Mouse (Mus musculus) frontal cortex, postnatal 25 days (tissue): ENCODE data around the gene Larp1b.
A peak's percentile ranks its signal among the peaks of the same experiment; 100 is the strongest.

Source experiments
- DNase-seq, 2 experiments: peaks; one replicate each; pipeline ENCODE4 v3.0.0; 2022; ENCODE audit warnings: low spot score in 2 of 2

Gene Larp1b

DNA sequence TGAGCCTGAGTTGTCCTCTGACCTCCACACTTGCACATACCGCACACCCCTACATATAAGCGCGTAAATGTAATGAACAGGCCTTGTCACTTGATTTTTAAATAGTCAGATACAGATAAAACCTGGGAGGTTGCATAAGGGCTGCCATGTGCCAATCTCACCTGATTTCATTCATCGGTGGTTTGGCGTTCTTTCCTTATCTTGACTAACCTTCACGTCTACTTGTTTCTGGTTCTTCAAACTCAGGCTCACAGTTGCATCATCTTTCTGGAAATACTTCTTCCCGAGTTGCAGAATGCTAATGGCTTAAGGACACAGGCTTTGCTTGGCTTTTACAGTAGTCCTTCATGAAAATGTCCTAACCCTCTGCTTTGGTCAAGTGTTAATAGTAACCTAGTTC is 71.1 kb downstream of the Larp1b start:
- no peak for DNase-seq

DNA sequence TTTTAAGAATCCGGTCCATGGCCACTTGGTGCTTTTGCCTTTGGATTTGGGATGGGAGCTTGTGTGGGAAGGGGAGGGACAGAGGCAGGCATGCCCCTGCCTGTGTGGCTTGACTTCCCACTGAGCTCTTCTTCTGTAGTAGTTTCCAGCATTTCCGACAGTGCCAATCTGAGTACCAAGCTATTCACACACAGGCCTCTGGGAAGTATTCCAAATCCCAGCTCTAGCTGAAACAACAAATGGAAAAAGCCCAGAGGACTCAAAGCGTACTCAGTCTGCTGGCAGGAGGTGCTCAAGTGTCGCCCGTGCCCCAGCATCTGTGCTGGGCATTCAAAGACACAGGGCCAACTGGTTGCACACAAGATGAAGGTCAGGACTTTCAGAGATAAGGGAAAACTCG is 72.4 kb downstream of the Larp1b start:
- no peak for DNase-seq

DNA sequence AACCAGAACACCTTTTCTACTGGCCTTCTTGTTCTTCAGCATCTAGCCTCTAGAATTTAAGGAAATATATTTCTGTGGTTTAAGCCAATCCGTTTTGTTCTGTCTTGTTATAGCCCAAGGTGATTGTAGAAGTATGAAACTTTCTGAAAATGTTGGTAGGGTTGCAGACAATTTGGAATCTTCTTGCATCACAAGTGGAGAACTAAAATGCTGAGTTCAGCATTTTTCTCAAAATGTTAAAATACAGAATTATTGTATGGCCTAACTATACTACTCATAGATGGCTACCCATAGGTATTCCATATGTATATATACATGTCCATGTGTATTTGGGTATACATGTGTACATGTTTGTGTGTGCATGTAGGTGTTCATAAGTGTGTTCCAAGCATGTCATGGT is 81.1 kb downstream of the Larp1b start:
- DNase-seq: no peak

DNA sequence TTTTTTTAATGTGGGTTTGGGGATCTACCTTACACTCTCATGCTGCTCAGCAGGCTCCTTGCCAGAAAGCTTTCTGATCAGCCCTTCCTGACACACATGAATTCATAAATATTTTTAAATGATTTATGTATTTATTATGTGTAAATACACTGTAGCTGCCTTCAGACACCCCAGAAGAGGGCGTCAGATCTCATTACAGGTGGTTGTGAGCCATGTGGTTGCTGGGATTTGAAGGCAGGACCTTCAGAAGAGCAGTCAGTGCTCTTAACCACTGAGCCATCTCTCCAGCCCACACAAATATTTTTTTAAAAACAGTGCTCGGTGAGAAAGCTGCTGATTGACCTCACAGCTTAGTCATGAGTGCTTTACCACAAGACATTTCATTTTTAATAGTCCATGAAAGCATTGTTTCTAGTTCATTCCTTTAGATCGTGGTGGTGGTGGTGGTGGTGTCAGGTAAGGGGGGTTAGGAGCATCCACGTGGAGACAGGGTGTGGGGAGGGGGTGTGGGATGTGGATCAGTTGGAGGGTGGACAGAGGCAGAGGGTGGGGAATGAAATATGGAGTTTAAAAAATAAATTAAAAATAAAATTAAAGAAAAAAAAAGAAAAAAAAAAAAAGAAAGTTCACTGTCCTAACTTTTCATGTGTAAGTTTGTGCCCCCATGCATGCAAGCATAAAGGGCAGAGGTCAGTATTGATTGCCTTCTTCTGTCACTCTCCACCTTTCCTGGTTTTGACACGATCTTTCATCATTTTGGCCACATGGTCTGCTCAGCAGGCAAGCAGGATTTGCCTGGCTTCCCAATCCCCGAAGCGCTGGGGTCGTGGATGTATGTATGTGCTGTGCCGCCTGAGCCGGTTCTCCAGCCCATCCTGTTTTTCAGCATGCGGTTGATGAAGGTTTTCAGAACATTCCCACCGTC is 81.9 kb downstream of the Larp1b start:
- DNase-seq: no peak

DNA sequence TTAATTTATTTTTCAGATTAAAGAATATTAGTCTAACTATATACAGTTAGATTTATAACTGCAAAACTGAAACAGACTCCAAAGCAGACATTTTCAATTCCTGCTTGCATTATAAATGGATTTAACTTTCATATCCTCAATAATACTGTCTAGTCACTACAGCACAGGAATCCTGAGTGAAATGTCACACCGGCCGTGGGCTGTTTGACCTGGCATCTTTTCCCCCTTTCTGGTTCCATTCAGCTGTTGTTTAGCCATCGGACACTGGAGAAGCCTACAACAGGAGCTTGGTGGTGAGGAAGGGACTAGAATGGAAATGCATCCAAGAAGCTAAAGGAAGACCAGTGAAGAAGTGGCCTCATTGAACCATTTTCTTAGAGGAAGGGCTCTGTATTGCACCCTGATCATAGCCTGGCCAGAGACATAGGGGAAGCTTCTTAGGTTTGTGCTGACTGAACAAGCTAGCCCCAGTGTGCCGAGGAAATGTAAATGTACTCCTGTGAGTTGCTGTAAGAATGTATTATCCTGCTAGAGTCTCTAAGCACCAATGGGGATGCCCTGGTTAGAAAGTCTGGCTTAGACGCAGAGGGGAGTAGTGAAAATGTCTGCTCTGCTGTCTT is 88.8 kb downstream of the Larp1b start:
- DNase-seq: no peak

DNA sequence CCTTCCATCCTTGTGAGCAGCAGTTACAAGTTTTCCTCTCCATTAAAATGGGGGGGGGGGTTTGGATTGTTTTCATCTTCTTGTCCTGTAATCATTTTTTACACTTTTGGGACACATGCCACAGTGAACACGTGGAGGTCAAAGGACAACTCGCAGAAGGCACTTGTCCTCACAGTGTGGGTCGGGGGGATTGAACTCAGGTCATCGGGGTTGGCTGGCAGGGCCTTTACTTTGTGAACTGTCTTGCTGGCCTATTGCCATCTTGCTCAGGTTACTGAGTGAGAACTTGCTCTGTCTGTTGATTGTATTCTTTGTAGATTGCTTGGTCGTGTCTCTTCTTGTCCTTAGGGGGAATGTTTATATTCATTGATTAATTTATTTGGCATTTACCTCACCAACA is 91.6 kb downstream of the Larp1b start:
- DNase-seq: no peak

DNA sequence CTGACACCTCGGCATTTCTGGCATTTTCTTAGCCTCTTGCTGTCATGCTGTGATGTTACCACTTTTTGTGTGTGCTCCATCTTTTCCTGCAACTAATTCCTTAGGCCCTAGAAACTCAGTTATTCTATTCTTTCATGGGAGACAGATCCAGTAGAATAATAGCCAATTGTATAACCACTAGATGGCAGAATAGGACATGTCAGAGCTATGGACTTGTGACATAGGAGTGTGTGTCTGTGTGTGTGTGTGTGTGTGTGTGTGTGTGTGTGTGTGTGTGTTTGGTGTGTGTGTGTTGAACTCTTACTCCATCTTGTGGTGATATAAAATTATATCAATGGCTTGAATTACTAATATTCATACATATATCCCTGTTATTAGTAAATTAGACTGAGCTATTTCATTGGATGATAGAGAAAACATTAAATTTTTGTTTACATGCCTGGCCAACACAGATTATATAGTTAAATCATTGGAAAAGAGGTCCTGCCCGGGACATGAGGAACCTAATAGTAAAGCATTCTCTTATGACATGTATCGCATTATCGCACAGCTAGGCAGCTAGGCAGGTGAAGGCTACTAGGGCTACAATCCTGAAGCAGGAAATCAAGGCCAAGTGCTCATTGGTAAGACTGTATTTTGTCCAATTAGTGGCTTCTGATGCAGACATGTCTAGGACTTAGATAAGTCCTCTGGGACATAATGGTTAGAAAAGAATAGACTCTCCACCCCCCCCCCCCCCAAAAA is 92.7 kb downstream of the Larp1b start:
- DNase-seq: no peak

DNA sequence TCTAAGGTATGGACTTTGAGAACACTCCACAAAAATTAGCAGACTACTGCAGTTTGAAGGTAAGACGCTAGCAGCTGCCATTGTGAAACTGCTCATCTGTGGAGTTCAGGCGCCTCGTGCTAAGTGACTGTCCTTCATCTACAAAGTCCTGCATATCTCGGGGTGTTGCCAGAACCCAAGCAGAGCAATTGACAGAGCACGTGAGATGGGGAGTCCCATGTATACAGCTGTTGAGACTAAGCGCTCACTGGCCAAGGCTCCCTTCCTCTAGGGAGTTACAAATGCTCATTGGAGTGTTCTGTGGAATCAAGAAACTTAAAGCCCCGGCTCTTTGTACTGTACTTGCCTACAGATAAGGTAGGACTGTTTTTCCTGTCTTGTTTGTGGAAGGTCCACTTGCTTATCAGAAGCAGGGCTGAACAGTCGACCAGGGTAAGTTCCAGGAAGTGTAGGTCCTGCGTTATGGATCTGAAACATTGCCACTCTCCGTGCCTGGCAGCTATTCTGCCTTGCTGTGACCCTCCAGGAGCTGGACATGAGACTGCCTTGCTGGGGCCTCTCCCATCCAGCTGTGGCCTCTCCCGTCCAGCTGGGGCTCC is 94.2 kb downstream of the Larp1b start:
- DNase-seq: no peak

DNA sequence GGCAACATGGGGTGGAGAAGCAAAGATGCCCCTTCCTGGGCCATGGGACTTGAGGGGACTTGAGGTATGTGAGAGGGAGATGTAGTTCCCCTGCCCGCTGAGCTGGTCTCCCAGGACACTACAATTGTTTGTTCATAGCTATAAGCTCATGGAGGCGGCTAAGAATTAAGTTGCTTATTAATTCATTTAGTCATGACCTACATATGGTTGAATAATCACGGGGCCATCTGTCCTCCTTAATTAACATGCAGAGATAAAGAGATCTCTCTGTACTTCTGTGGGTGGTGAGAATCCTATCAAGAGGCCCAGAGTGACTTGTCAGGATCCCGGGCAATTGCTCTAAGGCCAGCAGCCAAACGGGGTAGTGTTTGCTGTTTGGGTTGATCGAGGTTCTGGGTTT is 98.2 kb downstream of the Larp1b start:
- no peak for DNase-seq

DNA sequence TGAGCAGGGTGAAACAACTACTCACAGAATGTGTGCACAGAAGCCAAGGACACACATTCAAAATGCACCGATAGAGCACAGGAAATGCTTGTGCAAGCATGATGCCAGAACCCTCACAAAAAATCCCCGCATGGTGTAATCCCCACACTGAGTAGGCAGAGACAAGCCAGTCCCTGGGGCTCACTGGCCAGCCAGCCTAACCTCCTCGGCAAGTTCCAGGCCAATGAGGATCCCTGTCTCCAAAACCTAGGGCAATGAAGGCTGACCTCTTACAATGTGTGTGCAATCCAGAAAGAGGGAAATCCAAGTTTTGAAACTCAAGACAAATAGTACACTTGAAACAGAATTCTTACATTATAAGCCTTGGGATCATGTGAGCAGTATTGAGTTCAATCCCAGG is 103.7 kb downstream of the Larp1b start:
- DNase-seq: no peak

DNA sequence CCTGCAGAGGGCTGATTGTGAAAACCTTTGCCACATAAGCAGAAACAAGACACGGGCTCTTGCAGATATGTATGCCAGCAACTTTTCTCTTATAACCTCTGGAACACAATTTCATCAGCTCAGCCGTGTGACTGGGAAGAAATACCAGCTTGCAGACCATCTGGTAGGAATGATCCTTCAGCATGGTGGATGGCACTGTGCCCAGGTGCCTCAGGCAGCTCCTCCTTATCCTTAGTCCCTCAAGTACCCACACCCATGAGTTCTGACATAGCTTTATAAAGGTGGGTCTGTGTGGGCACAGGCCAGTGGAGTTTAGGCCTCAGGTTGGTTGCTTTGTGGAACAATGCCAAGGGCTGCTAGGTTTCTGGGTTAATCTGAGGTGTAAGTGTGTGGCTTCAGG is 108.8 kb downstream of the Larp1b start:
- DNase-seq: peak; percentile 28 to 44

DNA sequence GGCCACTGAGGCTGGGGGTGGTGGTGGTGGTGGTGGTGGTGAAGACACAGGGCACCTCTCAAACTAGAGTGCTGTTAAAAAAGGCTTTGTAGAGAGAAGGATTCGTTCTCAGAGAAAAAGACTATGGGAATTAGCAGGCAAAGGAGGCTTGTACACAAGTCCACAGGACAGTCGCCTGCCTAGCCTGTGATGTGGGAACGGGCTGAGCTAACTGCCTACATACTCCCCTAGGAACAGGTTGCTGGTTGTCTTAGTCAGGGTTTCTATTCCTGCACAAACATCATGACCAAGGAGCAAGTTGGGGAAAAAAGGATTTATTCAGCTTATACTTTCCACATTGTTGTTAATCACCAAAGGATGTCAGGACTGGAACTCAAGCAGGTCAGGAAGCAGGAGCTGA is 109.6 kb downstream of the Larp1b start:
- DNase-seq: no peak

DNA sequence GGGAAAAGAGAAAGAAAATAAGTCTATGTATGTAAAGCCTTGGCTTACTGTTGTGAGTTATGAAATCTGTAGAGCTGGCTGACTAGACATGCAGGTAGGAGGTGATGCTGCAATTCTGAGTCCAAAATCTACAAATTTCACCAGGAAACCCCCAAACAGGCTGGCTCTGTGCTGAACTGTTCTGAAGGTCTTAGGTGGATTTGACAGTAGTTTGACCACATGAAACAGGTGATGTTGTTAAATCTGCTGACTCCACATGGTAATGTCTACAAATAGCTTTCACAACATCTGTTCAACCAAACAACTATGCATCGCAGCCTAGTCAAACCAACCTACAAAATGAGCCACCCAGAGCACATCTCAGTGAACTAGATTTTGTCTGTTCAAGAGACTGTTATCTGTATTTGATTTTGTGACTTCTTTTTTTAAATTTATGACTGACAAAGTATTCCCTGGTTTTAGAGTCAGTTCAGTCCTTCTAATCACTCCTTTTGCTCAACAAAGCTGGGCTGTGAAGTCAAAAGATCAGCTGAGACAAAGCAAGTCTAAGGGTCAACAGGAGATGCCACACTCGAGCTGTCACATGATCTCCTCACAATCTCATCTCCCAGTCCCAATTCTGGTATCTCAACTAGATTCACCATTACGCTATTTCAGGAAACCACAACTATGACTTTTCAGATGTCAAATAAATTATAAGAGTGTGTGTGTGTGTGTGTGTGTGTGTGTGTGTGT is 112.4 kb downstream of the Larp1b start:
- no peak for DNase-seq

DNA sequence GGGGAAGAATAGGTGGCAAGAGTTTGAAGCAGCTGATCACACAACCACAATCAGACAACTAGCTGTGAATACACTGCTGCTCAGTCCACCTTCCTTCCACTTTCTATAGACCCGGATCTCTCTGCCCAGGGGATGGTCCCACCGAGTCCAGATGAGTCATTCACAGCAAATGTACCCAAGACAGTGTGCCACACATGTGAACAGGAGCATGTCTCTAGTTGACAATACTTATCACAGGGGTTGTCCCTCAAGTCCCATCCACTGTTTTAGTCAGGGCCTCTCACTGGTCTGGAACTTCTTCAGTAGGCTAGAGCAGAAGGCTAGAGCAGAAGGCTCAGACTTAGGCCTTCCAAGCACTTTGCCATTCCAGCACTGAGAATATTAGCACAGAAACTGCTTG is 113.1 kb downstream of the Larp1b start:
- DNase-seq: no peak

DNA sequence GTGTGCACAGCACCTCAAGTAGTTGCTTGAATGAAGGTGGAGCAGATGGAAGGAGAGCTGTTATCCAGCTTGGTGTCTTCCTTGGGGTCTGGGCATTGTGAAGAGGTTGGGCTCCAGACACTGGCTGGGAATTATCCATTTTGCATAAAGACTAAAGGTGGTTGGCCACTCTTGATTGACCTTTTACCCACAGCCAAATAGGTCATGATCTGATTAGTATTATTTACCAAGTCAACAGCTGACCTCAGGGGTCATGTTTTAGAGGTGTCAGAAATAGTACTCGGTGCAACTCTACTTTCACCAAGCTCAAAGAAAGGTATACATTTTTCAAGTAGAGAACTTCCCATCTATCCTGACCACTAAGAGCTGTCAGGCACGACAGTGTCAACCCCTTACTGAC is 115.7 kb downstream of the Larp1b start:
- no peak for DNase-seq

DNA sequence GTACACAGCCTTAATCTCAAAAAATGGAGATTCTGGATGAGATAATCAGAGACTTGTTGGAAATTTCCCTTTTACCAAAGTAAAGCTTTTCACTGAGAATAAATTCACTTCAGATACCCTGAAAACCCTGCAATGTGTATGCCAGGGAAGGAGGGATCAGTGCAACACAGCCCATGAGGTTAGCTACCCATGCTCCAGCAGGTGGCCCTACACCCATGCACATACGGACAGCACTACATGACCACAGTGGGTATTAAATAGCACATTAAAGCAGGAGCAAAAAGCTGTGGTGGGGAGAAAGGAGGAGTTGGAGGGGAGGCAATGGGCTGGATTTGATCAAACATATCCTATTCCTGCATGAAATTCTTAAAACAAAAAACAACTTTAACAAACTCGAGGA is 120.9 kb downstream of the Larp1b start:
- no peak for DNase-seq

DNA sequence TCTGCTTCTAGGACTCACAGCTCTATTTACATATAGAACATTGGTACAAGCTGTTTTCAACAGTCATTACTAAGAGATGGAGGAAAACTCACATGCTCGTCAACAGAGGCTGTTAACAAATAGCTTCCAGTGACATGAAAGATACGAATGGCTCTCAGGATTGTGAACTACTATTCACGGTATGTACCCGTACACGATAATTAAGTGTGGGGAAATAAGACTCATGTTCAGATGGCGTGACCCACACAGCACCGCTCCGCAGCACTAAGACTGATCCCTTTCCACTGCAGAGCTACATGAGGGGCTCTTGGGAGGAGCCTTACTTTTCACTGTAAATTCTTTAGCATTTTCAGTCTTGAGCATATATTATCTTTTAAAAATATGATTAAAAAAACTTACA is 125.7 kb downstream of the Larp1b start:
- no peak for DNase-seq

DNA sequence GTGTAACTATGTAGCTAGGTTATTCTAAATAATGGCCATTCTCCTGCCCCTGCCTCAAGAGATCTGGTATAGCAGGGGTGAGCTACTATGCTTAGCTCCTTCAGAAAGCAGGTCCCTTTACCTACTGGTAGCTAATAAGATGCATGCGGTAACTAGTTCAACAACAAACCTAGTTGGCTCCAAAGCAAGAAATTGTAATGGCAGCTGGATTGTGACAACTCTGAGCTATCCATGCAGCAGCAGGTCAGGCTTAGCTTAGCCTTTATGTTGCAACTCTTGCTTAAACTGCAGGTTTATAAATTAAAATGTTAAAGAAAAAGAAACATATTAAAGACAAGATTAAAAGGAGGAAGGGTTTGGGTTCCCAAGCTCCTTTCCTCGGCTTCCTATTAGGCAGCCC is 129.0 kb downstream of the Larp1b start:
- DNase-seq: no peak

DNA sequence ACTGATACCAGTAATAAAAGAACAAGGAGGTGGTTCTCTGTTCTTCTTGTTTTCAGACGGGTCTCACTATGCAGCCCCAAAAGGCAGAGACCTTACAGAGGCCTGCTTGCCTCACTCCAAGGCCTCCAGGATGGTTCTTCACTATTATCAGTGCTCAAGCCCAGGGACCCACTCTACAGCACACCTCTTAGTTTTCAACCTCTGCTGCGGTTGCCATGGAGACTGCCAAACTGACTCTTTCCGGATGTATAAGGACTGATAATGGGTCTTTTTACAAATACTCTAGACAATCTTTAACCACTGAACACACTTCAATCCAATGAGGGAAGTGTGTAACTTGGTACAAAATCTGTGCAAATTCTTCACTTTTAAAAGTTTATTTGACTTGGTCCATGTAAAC is 131.1 kb downstream of the Larp1b start:
- DNase-seq: no peak

DNA sequence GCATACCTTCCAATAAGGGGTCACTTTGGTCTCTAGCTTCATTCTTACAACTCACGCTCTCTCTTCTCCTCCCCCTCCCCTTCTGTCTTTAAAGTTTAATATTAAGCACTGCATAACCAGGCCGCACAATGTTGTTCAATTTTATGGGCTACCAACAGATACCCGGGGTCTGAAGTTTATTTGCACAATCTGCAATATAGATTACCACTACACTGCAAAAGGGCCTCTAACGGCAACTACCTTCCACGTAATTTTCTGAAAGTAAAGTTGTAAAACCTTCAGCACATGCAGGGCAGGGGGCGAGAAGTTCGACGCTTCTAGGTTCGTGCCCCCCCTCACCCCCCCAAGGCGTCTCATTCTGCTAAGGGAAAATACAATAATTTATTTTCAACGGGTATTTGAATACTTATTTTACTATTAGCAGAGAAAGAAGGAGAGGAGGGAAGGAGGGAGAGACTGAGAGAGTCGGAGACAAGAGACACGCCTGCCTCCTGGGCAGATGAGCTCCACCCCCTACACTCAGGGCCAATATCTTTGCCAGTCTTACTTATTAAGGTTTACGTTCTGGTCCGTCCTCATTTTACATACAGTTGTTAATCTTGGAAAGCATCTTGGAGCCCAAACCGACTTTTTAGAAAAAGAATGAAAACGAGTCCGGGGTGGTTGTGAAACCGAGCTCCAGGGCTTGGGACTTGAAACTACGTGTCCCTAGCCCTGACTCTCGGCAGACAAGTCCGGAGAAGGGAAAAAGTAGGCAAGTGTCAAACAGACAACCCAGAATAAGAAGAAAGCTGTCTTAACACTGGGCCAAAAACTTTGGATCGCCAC is 132.1 kb downstream of the Larp1b start:
- DNase-seq: no peak

DNA sequence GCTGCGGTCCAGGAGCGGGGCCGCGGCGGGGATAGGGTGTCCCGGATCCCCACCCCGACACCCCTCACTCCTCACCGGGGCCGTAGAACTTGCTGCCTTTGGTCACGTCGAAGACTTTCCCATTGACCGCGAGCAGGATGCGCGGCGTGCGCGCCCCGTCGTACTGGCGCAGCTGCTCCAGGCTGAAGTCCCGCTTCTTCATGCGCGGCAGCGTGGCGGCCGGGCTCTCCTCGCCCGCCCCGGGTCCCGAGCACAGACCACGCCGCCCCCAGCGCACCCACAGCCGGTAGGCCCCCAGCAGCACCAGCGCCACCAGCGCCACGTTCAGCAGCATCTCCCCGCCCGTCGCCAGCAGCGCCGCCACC is 132.9 kb downstream of the Larp1b start:
- peak in 1 of 2 experiments; percentile 16 for DNase-seq
